Mouse (Mus musculus) layer of hippocampus, adult 9-10 months (tissue): Measurements from ENCODE around the gene Olfr723.
"Not testable (repeated sequence)": the region's sequence is repeated elsewhere in the genome, so short reads cannot be mapped to it uniquely, and the experiment has no call there.

Experiments used
- DNase-seq: peaks from one replicate; pipeline ENCODE4 v3.0.0; 2022; ENCODE audit warnings: low spot score

The Olfr723 gene

DNA sequence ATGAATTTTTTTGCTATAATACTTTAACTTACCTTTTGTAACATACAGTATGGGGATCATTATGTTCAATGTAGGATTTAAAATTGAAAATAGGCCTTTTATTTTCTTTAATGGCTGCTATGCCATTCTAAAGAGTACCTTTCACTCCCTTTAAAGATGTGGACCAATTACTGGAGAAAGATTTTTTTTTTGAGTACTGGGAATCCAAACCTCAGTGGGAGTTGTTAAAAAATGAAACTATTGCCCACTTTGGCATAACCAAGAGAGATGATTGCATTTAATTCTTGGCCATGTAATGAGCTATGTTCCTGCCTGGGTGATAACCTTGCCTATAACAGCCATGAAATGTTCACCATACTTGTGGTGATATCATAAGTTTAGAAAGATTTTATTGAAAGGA, at the start of gene Olfr723:
Olfr723 (minus strand) TSS at position 101 of the 400 bp plus-strand sequence.
- not testable (repeated sequence) for DNase-seq

DNA sequence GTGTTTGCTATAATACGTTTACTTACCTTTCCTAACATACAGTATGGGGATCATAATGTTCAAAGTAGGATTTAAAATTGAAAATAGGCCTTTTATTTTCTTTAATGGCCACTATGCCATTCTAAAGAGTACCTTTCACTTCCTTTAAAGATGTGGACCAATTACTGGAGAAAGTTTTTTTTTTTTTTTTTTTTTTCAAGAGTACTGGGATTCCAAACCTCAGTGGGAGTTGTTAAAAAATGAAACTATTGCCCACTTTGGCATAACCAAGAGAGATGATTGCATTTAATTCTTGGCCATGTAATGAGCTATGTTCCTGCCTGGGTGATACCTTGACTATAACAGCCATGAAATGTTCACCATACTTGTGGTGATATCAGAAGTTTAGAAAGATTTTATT, 31.6 kb upstream of the Olfr723 start, which contains the start of gene Olfr724:
Olfr724 (minus strand) TSS at position 101 of the 400 bp plus-strand sequence.
- DNase-seq: not testable (repeated sequence)

DNA sequence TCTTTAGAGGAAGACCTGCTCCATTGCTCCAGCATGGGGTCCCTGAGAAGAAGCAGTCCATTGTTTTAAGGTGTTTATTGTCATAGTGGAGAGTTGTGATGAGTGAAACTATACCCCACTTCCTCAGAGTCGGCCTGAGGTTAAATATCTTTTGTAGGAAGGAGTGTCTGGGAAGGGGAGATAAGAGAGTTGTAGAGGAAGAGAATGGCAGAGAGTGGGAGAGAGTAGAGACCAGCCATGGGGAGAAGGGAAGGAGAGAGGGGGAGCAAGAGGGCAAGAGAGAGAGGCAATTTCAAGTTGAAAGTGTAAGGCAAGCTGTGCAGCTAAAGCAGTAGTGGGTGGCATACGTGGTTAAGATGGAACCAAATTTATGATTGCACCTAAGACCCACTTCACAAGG, 24.3 kb upstream of the Olfr723 start:
- DNase-seq: no peak

DNA sequence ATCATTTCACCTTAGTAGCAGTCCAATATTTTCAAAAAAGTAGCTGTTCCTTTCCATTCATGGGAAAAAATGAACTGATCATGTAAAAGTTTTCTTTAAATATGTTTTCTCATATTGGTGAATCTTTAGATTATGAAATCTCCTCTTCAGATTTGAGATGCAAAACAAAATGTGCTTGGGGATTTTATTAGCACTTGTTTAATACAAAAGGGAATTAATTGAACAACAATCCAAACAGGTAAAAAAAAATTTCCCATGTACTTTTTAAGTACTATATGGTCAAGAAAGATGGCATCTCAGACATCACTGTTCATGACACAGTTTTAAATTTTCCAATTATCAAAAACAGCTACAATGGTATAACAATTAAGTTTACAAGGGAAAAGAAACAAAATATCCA, 29.7 kb downstream of the Olfr723 start, which contains the start of gene Olfr722:
Olfr722 (minus strand) TSS at position 101 of the 400 bp plus-strand sequence.
- DNase-seq: no peak
